In genomic region chr13:21940811-21941321, GRCm38 (mm10) we compare ENCODE assay signal across 8 mouse cellular contexts. TPM values are rescaled to one million over a fixed set of nuclear protein-coding genes. Genes with fewer than 3 reads are reported as not detected.
DNase-seq lines count a peak whose midpoint lies in the region; ATAC-seq and TF ChIP-seq lines count a peak whose summit lies in the region.

No protein-coding gene starts in this region.

- no peaks in the 10 kb centered on the region; a peak in 1 of 4 replicates for H3K4me1 ChIP-seq in MEL (ENCODE audit: control insufficient read depth in 1 of 2, insufficient read depth in 2 of 2, low read length in 2 of 2)
- H3K4me1 ChIP-seq in hindbrain, embryonic 13.5 days (replicated peaks) = peaks cover 6% of the 10 kb centered on the region; the same call in 1 of the 2 replicates

- no peak for TF ChIP-seq EP300 in MEL (IDR thresholded peaks at IDR 0.05; ENCODE audit: low read depth in 1 of 2, low read length in 2 of 2)

- no peaks in the 10 kb centered on the region for H3K27me3 ChIP-seq in MEL (ENCODE audit: control insufficient read depth in 1 of 2, insufficient read depth in 2 of 2, low read length in 2 of 2)
- H3K27me3 ChIP-seq in hindbrain, embryonic 13.5 days = peaks cover 27% of the 10 kb centered on the region

- no peak for TF ChIP-seq RAD21 in MEL (IDR thresholded peaks at IDR 0.05; ENCODE audit: low read depth, low read length)

- peak overlapping the region; percentile 29 to 68 for H3K4me3 ChIP-seq in MEL (ENCODE audit: control insufficient read depth in 1 of 2, insufficient read depth in 1 of 2, low read depth in 2 of 2, low read length in 2 of 2)
- H3K4me3 ChIP-seq in hindbrain, embryonic 13.5 days = peak overlapping the region; percentile 41

- under 1% methylated on average over 16 of the region's 16 CpGs for WGBS in hindbrain, embryonic 13.5 days

- peak; percentile 85 for DNase-seq in MEL (ENCODE audit: low read depth, low spot score)
- peak; percentile 85 for DNase-seq in cerebellum, postnatal 10 days
- DNase-seq in frontal cortex, postnatal 25 days (ENCODE audit: low spot score in 2 of 2) = peak; percentile 83 to 87
- DNase-seq in layer of hippocampus, postnatal 25 days (ENCODE audit: extremely low spot score in 1 of 2, low spot score in 1 of 2) = peak; percentile 65 to 84
- peak; percentile 86 for DNase-seq in lung, postnatal 10 days
- DNase-seq in ovary, postnatal 10 days (ENCODE audit: low spot score) = peak; percentile 54
- DNase-seq in thymus, postnatal 0 days (ENCODE audit: low spot score) = peak; percentile 78

- H3K4me2 ChIP-seq in hindbrain, embryonic 13.5 days = peak overlapping the region; percentile 47

- ATAC-seq in hindbrain, embryonic 13.5 days (ENCODE audit: low FRiP score) = peak; percentile 40; the same call in 1 of the 2 replicates

- no peaks in the 10 kb centered on the region for H3K79me2 ChIP-seq in MEL (ENCODE audit: control insufficient read depth, insufficient read depth, low read length, poor library complexity)

- H3K36me3 ChIP-seq in MEL (ENCODE audit: control insufficient read depth in 1 of 2, insufficient read depth in 2 of 2, low read length in 2 of 2) = peaks cover 0 to 8% of the 10 kb centered on the region in 2 experiments; a peak in 2 of 4 replicates
- H3K36me3 ChIP-seq in hindbrain, embryonic 13.5 days = no peaks in the 10 kb centered on the region

- H3K27ac ChIP-seq in MEL (ENCODE audit: control insufficient read depth, low read depth, low read length) = peak overlapping the region; percentile 34
- H3K27ac ChIP-seq in hindbrain, embryonic 13.5 days = peak overlapping the region; percentile 55; the same call in 1 of the 2 replicates

- H3K9ac ChIP-seq in MEL (ENCODE audit: control insufficient read depth, low read depth, low read length, poor library complexity, severe bottlenecking) = peak overlapping the region; percentile 55
- peak overlapping the region; percentile 66 for H3K9ac ChIP-seq in hindbrain, embryonic 13.5 days

- no peak for TF ChIP-seq POLR2A in MEL (IDR thresholded peaks at IDR 0.05; ENCODE audit: control insufficient read depth in 1 of 2, insufficient read depth in 1 of 2, low read depth in 1 of 2, low read length in 2 of 2, poor library complexity in 1 of 2)

- H3K9me3 ChIP-seq in MEL (replicated peaks; ENCODE audit: insufficient read depth, low read length) = no peaks in the 10 kb centered on the region
- H3K9me3 ChIP-seq in hindbrain, embryonic 13.5 days = no peaks in the 10 kb centered on the region

- no peak for TF ChIP-seq CTCF in MEL (IDR thresholded peaks at IDR 0.05 in 2 of 3, conservative IDR thresholded peaks at IDR 0.05 in 1 of 3; ENCODE audit: control insufficient read depth in 1 of 3, insufficient read depth in 1 of 3, low read depth in 2 of 3, low read length in 3 of 3, poor library complexity in 1 of 3, severe bottlenecking in 1 of 3)

TF ChIP-seq in MEL, 35 proteins besides CTCF, POLR2A, EP300 and RAD21:
- TF ChIP-seq GATA1 (IDR thresholded peaks at IDR 0.05; ENCODE audit: low read depth, low read length) = peak; percentile 34; the same call in 1 of the 2 replicates
- TF ChIP-seq MYC (IDR thresholded peaks at IDR 0.05; ENCODE audit: low read depth, low read length) = no peak
- peak; percentile 100 for TF ChIP-seq TBP (IDR thresholded peaks at IDR 0.05; ENCODE audit: low read depth, low read length)
- TF ChIP-seq CHD2 (IDR thresholded peaks at IDR 0.05; ENCODE audit: low read length) = no peak
- TF ChIP-seq ZKSCAN1 (IDR thresholded peaks at IDR 0.05; ENCODE audit: low read depth, low read length) = no peak
- no peak for TF ChIP-seq SIN3A (IDR thresholded peaks at IDR 0.05; ENCODE audit: low read length)

RNA-seq across cellular contexts. Expression of gene Zfp184, which starts 4.0 kb away (rescaled TPM):
- total RNA-seq in MEL (2012; rRNA removed) = 0.42 and 0.52 TPM in 2 replicates
- 1 to 10 TPM in 1 of 2 experiments, not detected in 1; 1.0 TPM for polyA plus RNA-seq in MEL (2012; ENCODE audit: insufficient read depth in 1 of 2, insufficient read length in 2 of 2, low read depth in 1 of 2, low replicate concordance in 2 of 2, missing spikeins in 1 of 2)
- 16.8 and 19.9 TPM in 2 replicates for polyA plus RNA-seq in hindbrain, embryonic 13.5 days (2015; fragmentation: Nextera tagmentation; extraction: Ambion mirVana)
- total RNA-seq in layer of hippocampus, postnatal 25 days (2021) = 1 to 10 TPM; 2.9 to 4.2 TPM
- 3.7 and 4.4 TPM in 2 replicates for polyA plus RNA-seq in thymus, postnatal 0 days (2015; fragmentation: Nextera tagmentation; extraction: Ambion mirVana)

RNA-seq across cellular contexts. Expression of gene Pom121l2, which starts 40.1 kb away (rescaled TPM):
- not detected in 2 replicates for total RNA-seq in MEL (2012; rRNA removed)
- not detected for polyA plus RNA-seq in MEL (2012; ENCODE audit: insufficient read depth in 1 of 2, insufficient read length in 2 of 2, low read depth in 1 of 2, low replicate concordance in 2 of 2, missing spikeins in 1 of 2)
- polyA plus RNA-seq in hindbrain, embryonic 13.5 days (2015; fragmentation: Nextera tagmentation; extraction: Ambion mirVana) = not detected in 2 replicates
- total RNA-seq in layer of hippocampus, postnatal 25 days (2021) = not detected
- 0.14 and 0.18 TPM in 2 replicates for polyA plus RNA-seq in thymus, postnatal 0 days (2015; fragmentation: Nextera tagmentation; extraction: Ambion mirVana)

Comparison
In these comparisons a context has a peak if more than half of its experiments do, and no peak if none do; other contexts are left out.
1. Peak in every context shown above with its lines: DNase-seq, ATAC-seq, H3K4me3 ChIP-seq and H3K27ac ChIP-seq.